Mouse (Mus musculus) adipocyte (in vitro differentiated cells): ENCODE results near the gene Il12a.

Experiments
- DNase-seq: peaks from one replicate; pipeline ENCODE4 v3.0.0-alpha.2; 2016; ENCODE audit warnings: low spot score

Il12a gene

GRCm38 (mm10) chr3:68686852-68687560, 3.4 kb upstream of the Il12a start:
- peak; percentile 32 for DNase-seq

GRCm38 (mm10) chr3:68689346-68689745, 1.1 kb upstream of the Il12a start:
- no peak for DNase-seq

- no peak for DNase-seq
Observed at GRCm38 (mm10) chr3:68691100-68691778, 795 bp downstream of the Il12a start.

- no peak for DNase-seq
Observed at GRCm38 (mm10) chr3:68691938-68692599, 1.6 kb downstream of the Il12a start.

- no peak for DNase-seq
Observed at GRCm38 (mm10) chr3:68692600-68693225, 2.3 kb downstream of the Il12a start.

GRCm38 (mm10) chr3:68693441-68694048, 3.1 kb downstream of the Il12a start:
- peak; percentile 35 for DNase-seq

GRCm38 (mm10) chr3:68695321-68695720, 4.9 kb downstream of the Il12a start:
- no peak for DNase-seq

- no peak for DNase-seq
Observed at GRCm38 (mm10) chr3:68696495-68697200, 6.2 kb downstream of the Il12a start.

- no peak for DNase-seq
Observed at GRCm38 (mm10) chr3:68698601-68699000, 8.2 kb downstream of the Il12a start.

GRCm38 (mm10) chr3:68700091-68700490, 9.6 kb downstream of the Il12a start:
- DNase-seq = no peak

GRCm38 (mm10) chr3:68706307-68706706, 15.9 kb downstream of the Il12a start:
- no peak for DNase-seq

- DNase-seq = peak; percentile 78
Observed at GRCm38 (mm10) chr3:68708230-68708629, 17.8 kb downstream of the Il12a start.

- DNase-seq = peak; percentile 72
Observed at GRCm38 (mm10) chr3:68709198-68709797, 18.9 kb downstream of the Il12a start.

- DNase-seq = no peak
Observed at GRCm38 (mm10) chr3:68710436-68710835, 20.0 kb downstream of the Il12a start.

GRCm38 (mm10) chr3:68711510-68711909, 21.1 kb downstream of the Il12a start:
- no peak for DNase-seq

- DNase-seq = peak; percentile 82
Observed at GRCm38 (mm10) chr3:68713550-68713949, 23.1 kb downstream of the Il12a start.

- DNase-seq = peak; percentile 84
Observed at GRCm38 (mm10) chr3:68717346-68717745, 26.9 kb downstream of the Il12a start.

- no peak for DNase-seq
Observed at GRCm38 (mm10) chr3:68719229-68719819, 28.9 kb downstream of the Il12a start.

GRCm38 (mm10) chr3:68720258-68720657, 29.8 kb downstream of the Il12a start:
- no peak for DNase-seq

GRCm38 (mm10) chr3:68741955-68742354, 51.5 kb downstream of the Il12a start:
- DNase-seq = no peak
